Mouse (Mus musculus): Measurements from ENCODE around the gene Eif3l.
A peak's percentile ranks its signal among the peaks of the same experiment; 100 is the strongest.

The Eif3l gene

GRCm38 (mm10) chr15:79128208-79128607 is 53.2 kb downstream of the Eif3l start:
- no peak for DNase-seq

- DNase-seq = no peak
Measured at GRCm38 (mm10) chr15:79129311-79129710, 54.3 kb downstream of the Eif3l start.

GRCm38 (mm10) chr15:79130782-79131181 is 55.8 kb downstream of the Eif3l start:
- no peak for DNase-seq

GRCm38 (mm10) chr15:79131442-79131841 is 56.5 kb downstream of the Eif3l start:
- DNase-seq = peak; percentile 88

GRCm38 (mm10) chr15:79133191-79133661 is 58.2 kb downstream of the Eif3l start:
- DNase-seq = no peak

- DNase-seq = no peak
Measured at GRCm38 (mm10) chr15:79134496-79135270, 59.7 kb downstream of the Eif3l start.

GRCm38 (mm10) chr15:79135332-79135731 is 60.4 kb downstream of the Eif3l start:
- DNase-seq = no peak

GRCm38 (mm10) chr15:79135783-79136575 is 61.0 kb downstream of the Eif3l start:
- DNase-seq = no peak

- DNase-seq = no peak
Measured at GRCm38 (mm10) chr15:79139640-79140039, 64.7 kb downstream of the Eif3l start.

GRCm38 (mm10) chr15:79140866-79141565 is 66.0 kb downstream of the Eif3l start, which contains the start of the genes Polr2f and 1700088E04Rik:
TSS of gene Polr2f (plus strand) at chr15:79141009.
TSS of gene 1700088E04Rik (minus strand) at chr15:79141253.
- peak; percentile 92 for DNase-seq

- no peak for DNase-seq
Measured at GRCm38 (mm10) chr15:79141566-79141917, 66.6 kb downstream of the Eif3l start.

GRCm38 (mm10) chr15:79143316-79143715 is 68.3 kb downstream of the Eif3l start:
- DNase-seq = no peak

Measured in cerebellum, adult 11-12 months (tissue).